Mouse (Mus musculus) megakaryocyte-erythroid progenitor cell, adult 5-6 weeks (primary cell): ENCODE measurements at regions not wholly inside any gene's neighbourhood (a gene's known extent, or its start where the extent isn't known, plus 50 kb on each side); places are given as distances from the start of the nearest gene placed in this dataset.

Experiments
- ATAC-seq: replicated peaks from 2 replicates; pipeline ENCODE4 v1.8.0; 2016; ENCODE audit warnings: mild to moderate bottlenecking, inconsistent platforms; ENCODE audit not compliant: severe bottlenecking, poor library complexity, low FRiP score, low TSS enrichment

DNA sequence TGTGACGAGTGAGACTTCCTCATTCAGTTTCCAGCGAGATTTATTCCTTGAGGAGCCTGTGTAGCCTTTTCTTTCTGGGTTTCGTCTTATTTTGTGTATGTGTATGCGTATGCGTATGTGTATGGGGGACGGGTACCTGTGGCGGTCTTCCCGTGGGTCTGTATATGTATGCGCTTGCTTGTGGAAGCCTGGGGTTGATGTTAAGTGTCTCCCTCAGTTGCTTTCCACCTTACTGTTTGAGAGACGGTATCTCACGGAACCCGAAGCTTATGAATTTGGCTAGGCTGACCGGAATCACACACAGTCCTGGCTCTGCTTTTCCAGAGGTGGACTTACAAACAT, 87.1 kb downstream of the Ankrd50 start:
- no peak for ATAC-seq

DNA sequence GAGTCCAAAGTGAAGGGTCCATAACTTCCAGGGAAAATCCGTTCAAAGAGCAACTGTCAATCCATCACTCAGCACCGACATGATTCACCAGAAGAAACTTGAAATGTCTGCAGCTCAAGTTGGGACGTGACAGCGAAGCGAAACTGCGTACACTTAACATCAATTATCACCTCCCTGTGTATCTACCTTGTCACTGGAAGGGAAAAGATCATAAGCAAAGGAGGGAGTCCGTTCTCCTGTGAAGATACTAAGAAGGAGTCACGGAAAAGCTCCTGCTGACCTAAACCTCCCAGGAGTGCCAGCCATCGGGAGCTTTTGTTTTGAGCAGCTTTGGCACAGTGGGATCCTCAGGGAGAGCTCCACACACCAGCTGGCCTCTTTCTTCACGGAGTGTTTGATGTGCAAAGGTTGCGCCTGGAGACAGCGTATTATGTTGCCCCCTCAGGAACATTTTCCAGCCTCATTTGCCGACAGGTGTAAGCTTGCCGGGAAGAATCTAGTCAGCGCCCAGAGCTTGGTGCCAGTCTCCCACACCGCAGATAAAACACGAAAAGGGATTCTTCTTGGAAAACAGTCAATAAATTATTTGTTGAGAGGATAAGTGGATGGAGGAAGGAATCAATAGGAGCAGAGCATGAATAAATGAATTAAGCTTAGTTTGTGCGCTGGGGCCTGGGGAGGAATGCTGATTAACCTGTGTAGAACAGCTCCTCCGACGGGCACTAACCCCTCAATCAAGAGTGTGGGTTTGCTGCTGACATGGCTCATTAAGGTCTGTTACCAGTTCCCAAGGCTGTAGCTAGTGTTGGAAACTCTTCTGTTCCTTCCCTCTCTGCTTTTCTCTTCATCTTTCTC, 87.7 kb downstream of the Ankrd50 start:
- no peak for ATAC-seq

- no peak for ATAC-seq
Observed at GRCm38 (mm10) chr3:38394308-38394707, 90.3 kb downstream of the Ankrd50 start.

DNA sequence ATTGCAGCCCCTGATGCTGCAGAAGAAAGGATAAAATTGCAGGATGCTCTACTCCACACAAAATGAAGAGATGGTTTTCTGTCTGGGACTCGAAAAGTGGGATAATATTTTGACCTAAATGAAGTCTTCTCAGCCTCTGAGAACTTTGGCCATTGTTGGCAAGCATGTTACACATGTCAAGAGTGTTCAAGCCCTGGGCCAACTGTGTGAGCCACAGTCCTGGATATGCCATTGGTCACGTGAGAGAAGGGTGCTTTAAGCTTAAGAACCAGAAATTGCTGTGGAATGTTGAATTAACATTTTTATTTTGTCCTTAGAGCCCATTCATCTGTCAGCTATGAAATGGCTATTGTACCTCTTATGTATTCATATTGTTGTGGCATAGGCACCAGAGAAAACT, 95.0 kb downstream of the Ankrd50 start:
- no peak for ATAC-seq

GRCm38 (mm10) chr3:38388961-38389360, 95.7 kb downstream of the Ankrd50 start:
- ATAC-seq, result no peak

DNA sequence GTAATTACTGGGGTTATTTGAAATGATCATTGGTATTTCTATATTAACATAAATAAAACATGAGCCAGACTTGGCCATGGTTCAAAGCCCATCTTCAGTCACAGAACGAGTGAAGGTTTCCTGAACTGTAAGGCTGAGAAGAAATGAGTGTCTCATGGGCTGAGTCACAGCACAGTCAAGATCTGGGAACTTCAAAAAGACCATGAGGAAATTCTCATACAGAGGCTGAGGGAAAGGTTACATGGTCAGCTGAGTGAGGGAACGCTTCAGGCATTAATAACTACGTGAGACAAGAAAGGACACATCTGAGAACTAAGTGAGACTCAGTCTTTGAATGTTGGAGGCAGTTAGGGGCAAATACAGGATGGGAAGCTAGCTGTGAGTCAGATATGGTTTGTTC, 101.9 kb downstream of the Ankrd50 start:
- ATAC-seq, result no peak

DNA sequence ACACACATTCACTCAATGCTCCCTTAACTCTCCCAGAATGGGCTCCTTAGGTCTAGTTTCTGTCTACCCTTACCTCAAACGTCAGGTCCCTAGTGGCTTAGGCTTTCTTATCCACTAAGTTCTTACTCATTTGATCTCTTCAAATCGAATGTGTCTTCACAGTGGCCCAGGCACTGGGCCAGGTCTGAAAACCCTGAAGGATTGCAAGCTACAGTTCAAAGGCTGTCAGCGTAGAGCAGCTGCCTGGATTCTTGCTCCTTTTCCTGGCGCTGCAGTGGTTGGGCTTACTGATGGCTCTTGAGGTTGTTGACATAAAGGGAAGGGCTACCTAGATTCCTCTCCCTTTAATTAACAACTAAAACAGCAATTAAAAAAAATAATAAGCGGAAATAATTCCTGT, 103.0 kb downstream of the Ankrd50 start:
- ATAC-seq, result no peak

DNA sequence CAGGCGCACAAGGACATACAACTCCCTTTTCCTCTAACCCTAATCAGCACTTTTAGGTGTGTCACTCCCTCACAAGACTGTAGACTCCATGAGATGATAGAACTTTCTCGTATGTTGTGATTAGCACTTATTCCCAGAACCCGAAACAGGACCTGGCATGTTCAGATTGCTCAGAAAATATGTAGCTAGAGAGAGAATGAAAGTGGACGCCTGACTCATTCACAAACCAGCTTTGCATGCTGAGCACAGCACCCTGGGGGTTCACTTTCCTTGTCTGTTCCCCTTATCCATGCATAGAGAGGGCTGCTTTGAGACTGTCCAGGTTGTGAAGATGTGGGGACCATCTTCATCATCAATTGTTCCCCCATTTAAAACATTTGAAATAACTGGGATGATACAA, 111.0 kb downstream of the Ankrd50 start:
- no peak for ATAC-seq

DNA sequence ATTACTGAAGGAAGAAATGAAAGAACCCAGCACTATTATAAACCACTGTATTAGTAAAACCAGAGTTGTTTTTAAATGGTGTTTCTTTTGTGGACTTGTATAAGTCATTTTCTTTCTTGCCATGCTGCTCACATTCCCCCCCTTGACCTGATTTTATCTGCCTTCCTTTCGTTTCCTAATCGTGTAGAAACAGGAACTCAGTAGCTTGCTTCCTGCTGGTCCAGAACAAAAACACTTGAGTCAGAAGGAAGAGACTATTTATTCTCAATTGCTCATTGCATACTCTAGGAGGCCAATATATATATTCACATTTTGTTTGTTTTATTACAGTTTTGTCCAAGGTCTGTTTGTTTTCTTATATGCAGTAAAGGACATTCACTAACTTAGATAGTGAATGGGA, 112.9 kb downstream of the Ankrd50 start:
- ATAC-seq, result no peak

GRCm38 (mm10) chr3:38363888-38364287, 120.8 kb downstream of the Ankrd50 start:
- ATAC-seq, result no peak

GRCm38 (mm10) chr3:38361411-38361810, 123.2 kb downstream of the Ankrd50 start:
- no peak for ATAC-seq

- no peak for ATAC-seq
Observed at GRCm38 (mm10) chr3:38360974-38361373, 123.7 kb downstream of the Ankrd50 start.

- ATAC-seq, result no peak
Observed at GRCm38 (mm10) chr3:38360421-38360921, 124.2 kb downstream of the Ankrd50 start.

- peak; percentile 94 for ATAC-seq
Observed at GRCm38 (mm10) chr3:38357905-38358491, 126.6 kb downstream of the Ankrd50 start.

DNA sequence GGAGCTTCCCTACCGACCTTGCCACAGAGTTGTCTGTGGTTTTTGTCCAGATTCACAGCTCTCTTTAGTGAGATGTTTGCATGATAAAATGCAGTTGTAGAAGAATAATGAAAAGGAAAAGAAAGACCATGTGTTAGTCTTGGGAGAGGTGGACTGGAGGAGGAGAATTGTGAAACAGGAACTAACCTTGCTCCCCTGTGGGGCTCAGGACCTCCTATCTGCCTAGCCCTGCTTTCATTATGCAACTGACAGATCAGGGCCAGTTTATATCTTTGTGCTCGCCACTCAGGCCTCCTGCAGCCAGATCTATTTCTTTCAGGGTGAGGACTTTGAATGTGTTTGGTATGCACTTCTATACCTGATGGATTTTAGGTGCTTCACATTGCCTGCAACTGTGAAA, 140.4 kb downstream of the Ankrd50 start:
- ATAC-seq, result no peak

DNA sequence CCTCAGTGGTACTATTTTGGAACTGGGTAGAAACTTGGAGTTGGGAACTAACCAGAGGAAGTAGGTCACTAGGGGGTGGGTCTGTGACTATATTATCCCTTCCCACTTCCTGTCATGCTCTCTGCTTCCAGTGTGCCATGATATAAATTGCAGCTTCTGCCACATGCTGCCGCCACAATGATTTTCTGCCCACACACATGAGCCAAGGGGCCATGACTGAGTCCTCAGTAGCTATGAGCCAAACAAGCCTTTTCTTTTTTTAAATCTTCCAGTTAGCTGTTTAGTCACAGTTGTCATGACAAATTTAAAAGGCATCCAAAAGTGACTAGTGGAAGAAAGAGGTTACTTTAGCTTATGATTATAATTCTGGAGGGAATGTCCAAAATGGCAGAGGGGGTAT, 143.0 kb downstream of the Ankrd50 start:
- no peak for ATAC-seq

- no peak for ATAC-seq
Observed at GRCm38 (mm10) chr3:38333321-38333910, 151.2 kb downstream of the Ankrd50 start.

GRCm38 (mm10) chr3:38331169-38331568, 153.5 kb downstream of the Ankrd50 start:
- ATAC-seq, result no peak

DNA sequence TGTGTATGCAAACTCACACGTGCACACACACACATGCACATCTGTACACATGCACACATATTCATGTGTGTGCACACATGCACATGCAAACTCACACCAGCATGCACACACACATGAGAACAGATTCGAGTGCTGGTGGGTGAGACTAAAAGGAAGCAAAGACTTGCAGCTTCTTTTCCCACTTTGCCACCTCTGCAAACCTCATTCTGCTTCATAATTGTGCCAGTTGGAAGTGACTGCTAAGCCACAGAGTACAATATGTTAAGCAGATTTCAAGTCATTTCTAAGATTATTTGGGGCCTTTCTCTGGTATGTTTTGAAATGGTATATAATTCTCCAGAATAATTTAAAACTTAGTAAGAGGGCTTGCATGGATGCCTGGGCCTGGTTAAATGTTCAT, 157.4 kb downstream of the Ankrd50 start:
- ATAC-seq, result no peak

- no peak for ATAC-seq
Observed at GRCm38 (mm10) chr3:38326211-38326610, 158.4 kb downstream of the Ankrd50 start.

- no peak for ATAC-seq
Observed at GRCm38 (mm10) chr3:38324663-38325062, 160.0 kb downstream of the Ankrd50 start.
